Mouse (Mus musculus) heart, embryonic 14.5 days (tissue): ENCODE data around the gene Rab3a. TPM values are rescaled to one million over a fixed set of nuclear protein-coding genes. Genes with fewer than 3 reads are reported as not detected.

Experiments
- ATAC-seq: fragments of 200-750 bp; cut with Nextera tagmentation; 2 replicates; pipeline ENCODE4 v1.8.0; 2017; ENCODE audit warnings: low read depth, moderate TSS enrichment; ENCODE audit not compliant: insufficient number of reproducible peaks, insufficient read depth, low FRiP score
- H3K27ac ChIP-seq, 2 experiments: fragments of 200-500 bp in 1 of 2; fragments of 300-500 bp in 1 of 2; sonication (generic) in 1 of 2; replicated peaks in 1 of 2; 2 replicates each; pipeline ENCODE4 v1.5.1; 2012 to 2014; ENCODE audit warnings: low read depth in 2 of 2, low read length in 2 of 2, control low read depth in 1 of 2, mild to moderate bottlenecking in 1 of 2, mixed read lengths in 1 of 2; ENCODE audit not compliant: control insufficient read depth in 1 of 2, insufficient read depth in 1 of 2
- H3K27me3 ChIP-seq: fragments of 300-500 bp; sonication (generic); 2 replicates; pipeline ENCODE4 v1.6.1; 2014; ENCODE audit warnings: mild to moderate bottlenecking, low read length, control low read depth; ENCODE audit not compliant: control insufficient read depth, insufficient read depth
- H3K36me3 ChIP-seq: fragments of 300-500 bp; sonication (generic); 2 replicates; pipeline ENCODE4 v1.6.1; 2014; ENCODE audit warnings: mild to moderate bottlenecking, control low read depth, low read length, mixed read lengths; ENCODE audit not compliant: control insufficient read depth, insufficient read depth
- H3K4me1 ChIP-seq, 2 experiments: fragments of 200-500 bp in 1 of 2; fragments of 300-500 bp in 1 of 2; sonication (generic) in 1 of 2; 2 replicates each; pipeline ENCODE4 v1.6.1; 2012 to 2014; ENCODE audit warnings: low read length in 2 of 2, control low read depth in 1 of 2, mixed read lengths in 1 of 2; ENCODE audit not compliant: control insufficient read depth in 2 of 2, insufficient read depth in 2 of 2
- H3K4me2 ChIP-seq: fragments of 300-500 bp; sonication (generic); 2 replicates; pipeline ENCODE4 v1.6.1; 2014; ENCODE audit warnings: mild to moderate bottlenecking, low read length
- H3K4me3 ChIP-seq, 2 experiments: fragments of 200-500 bp in 1 of 2; fragments of 300-500 bp in 1 of 2; sonication (generic) in 1 of 2; 2 replicates each; pipeline ENCODE4 v1.5.1; 2012 to 2014; ENCODE audit warnings: low read length in 2 of 2, mild to moderate bottlenecking in 2 of 2, control low read depth in 1 of 2, low read depth in 1 of 2, moderate library complexity in 1 of 2; ENCODE audit not compliant: control insufficient read depth in 1 of 2, insufficient read depth in 1 of 2
- H3K9ac ChIP-seq: fragments of 300-500 bp; sonication (generic); 2 replicates; pipeline ENCODE4 v1.6.1; 2014; ENCODE audit warnings: mild to moderate bottlenecking, low read length
- H3K9me3 ChIP-seq: fragments of 300-500 bp; sonication (generic); 2 replicates; pipeline ENCODE4 v1.6.1; 2016; ENCODE audit warnings: low read length, control low read depth; ENCODE audit not compliant: control insufficient read depth
- WGBS: fragments of 180-500 bp; shearing (Covaris S2); extraction: QIAGEN DNeasy Blood & Tissue Kit; methylation state at CpG from one replicate; pipeline ENCODE4 v1.1.7; 2014; 5-methylcytosine and 5-hydroxymethylcytosine counted together
- polyA plus RNA-seq: library from polyadenylated mRNA; unstranded; fragments of >200 nt; fragmentation: Nextera tagmentation; extraction: Ambion mirVana; gene quantifications from 2 replicates; pipeline ENCODE4 v1.2.1, GENCODE M21; 2014

Rab3a gene
- polyA plus RNA-seq, 1 experiment from 2014 or later: 25.7 TPM

GRCm38 (mm10) chr8:70789046-70789445, 34.6 kb downstream of the Rab3a start:
- Histone ChIP-seq H3K4me2 (peak overlapping the region; percentile 27; the same call in 1 of the 2 replicates), H3K4me3 (no peak overlapping the region), H3K27me3 (peaks cover 6% of the 10 kb centered on the region), H3K9ac (no peak overlapping the region), H3K9me3 (no peaks in the 10 kb centered on the region), H3K36me3 (peaks cover 39% of the 10 kb centered on the region), H3K4me1 (peaks cover 13 to 29% of the 10 kb centered on the region in 2 experiments; a peak in 3 of 4 replicates), H3K27ac (no peak overlapping the region)
- WGBS: 75% methylated on average over 10 of the region's 10 CpGs
- ATAC-seq: no peak

- peak overlapping the region; percentile 85 for H3K9ac ChIP-seq
- H3K27ac ChIP-seq: no peak overlapping the region
- peaks cover 19% of the 10 kb centered on the region for H3K27me3 ChIP-seq
- no peak for ATAC-seq
- peaks cover 22% of the 10 kb centered on the region for H3K36me3 ChIP-seq
- 58% methylated on average over 8 of the region's 8 CpGs for WGBS
- H3K4me1 ChIP-seq: peaks cover 13 to 29% of the 10 kb centered on the region in 2 experiments; a peak in 3 of 4 replicates
- H3K4me2 ChIP-seq: peak overlapping the region; percentile 84; the same call in 1 of the 2 replicates
- no peak overlapping the region for H3K4me3 ChIP-seq
- no peaks in the 10 kb centered on the region for H3K9me3 ChIP-seq
Observed at GRCm38 (mm10) chr8:70790846-70791245, 36.4 kb downstream of the Rab3a start.

- Histone ChIP-seq H3K4me2 (peak overlapping the region; percentile 84), H3K4me3 (peak overlapping the region in 1 of 2 experiments; percentile 74; a peak in 3 of 4 replicates), H3K27me3 (peaks cover 23% of the 10 kb centered on the region), H3K4me1 (peaks cover 13 to 29% of the 10 kb centered on the region in 2 experiments; a peak in 3 of 4 replicates), H3K9me3 (no peaks in the 10 kb centered on the region), H3K36me3 (peaks cover 17% of the 10 kb centered on the region), H3K9ac (peak overlapping the region; percentile 85), H3K27ac (no peak overlapping the region)
- WGBS: 72% methylated on average over 7 of the region's 7 CpGs
- no peak for ATAC-seq
Observed at GRCm38 (mm10) chr8:70791294-70791701, 36.8 kb downstream of the Rab3a start.

DNA sequence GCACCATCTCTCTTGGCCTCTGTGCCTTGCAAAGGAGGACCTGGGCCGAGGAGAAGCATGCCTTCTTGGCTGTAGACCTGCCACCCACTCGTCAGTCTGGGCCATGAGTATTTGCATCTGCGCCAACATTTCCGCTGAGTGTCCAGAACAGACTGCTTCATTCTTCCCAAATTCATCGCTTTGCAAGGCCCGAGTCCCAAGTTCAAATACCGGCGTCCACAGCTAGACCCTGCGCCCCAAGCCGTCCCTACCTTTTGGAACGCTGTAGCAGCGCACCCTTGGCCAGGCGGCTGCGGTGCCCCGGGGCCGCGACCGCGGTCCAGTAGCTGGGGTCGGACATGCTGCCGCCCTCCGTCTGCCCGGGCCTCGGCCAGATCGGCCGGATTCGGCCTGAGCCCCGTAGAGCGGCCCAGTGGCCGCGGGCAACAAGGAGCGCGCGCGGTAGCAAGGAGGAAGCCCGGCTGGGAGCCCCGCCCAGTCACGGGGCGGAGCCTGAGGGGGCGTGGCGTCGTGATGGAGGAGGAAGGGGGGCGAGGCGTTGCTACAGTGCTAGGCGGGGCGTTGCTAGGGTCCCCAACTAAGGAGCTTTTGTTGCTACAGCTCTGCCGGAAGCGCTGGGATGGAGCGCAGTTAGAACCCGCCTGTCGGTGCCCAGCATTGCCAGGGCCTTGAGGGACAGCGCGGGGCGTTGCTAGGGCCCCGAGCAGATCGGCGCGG, 37.7 kb downstream of the Rab3a start:
- peak overlapping the region in 1 of 2 experiments; percentile 51; a peak in 1 of 4 replicates for H3K27ac ChIP-seq
- H3K9ac ChIP-seq: peak overlapping the region; percentile 85
- WGBS: 3% methylated on average over 57 of the region's 58 CpGs

DNA sequence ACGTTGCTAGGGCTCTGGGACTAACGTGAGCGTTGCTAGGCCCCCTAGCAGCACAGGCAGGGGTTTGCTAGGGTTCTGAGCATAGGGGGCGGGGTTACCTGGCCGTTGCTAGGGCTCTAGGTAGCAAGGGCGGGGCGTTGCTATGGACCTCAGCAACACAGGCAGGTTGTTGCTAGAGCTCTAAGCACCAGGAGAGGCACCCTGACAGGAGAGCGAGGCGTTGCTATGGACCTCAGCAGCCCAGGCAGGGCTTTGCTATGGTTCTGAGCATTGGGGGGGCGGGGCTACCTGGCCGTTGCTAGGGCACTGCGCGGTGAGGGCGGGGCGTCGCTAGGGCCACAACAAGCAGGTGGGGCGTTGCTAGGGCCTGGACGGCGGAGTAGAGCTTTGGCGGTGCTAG, 38.2 kb downstream of the Rab3a start:
- ATAC-seq: 0 out of 2 replicates have a peak, but pooled peaks have one; percentile 2
- Histone ChIP-seq H3K27ac (peak overlapping the region in 1 of 2 experiments; percentile 31; a peak in 1 of 4 replicates), H3K4me2 (peak overlapping the region; percentile 84), H3K27me3 (peaks cover 23% of the 10 kb centered on the region), H3K4me3 (peak overlapping the region; percentile 69 to 74), H3K4me1 (peaks cover 11 to 31% of the 10 kb centered on the region in 2 experiments; a peak in 3 of 4 replicates), H3K9ac (peak overlapping the region; percentile 39; the same call in 1 of the 2 replicates), H3K9me3 (no peaks in the 10 kb centered on the region), H3K36me3 (0 out of 2 replicates have a peak, but pooled peaks cover 5% of the 10 kb centered on the region)
- under 1% methylated on average over 20 of the region's 20 CpGs for WGBS

More for the DNA sequence above, 37.7 kb downstream of the Rab3a start:
- no peaks in the 10 kb centered on the region for H3K9me3 ChIP-seq
- H3K36me3 ChIP-seq: peaks cover 9% of the 10 kb centered on the region
- ATAC-seq: peak; percentile 80
- peaks cover 23% of the 10 kb centered on the region for H3K27me3 ChIP-seq
- peaks cover 13 to 29% of the 10 kb centered on the region in 2 experiments; a peak in 3 of 4 replicates for H3K4me1 ChIP-seq
- peak overlapping the region; percentile 69 to 74 for H3K4me3 ChIP-seq
- peak overlapping the region; percentile 84 for H3K4me2 ChIP-seq

GRCm38 (mm10) chr8:70794215-70794614, 39.7 kb downstream of the Rab3a start:
- Histone ChIP-seq H3K4me3 (no peak overlapping the region), H3K36me3 (no peaks in the 10 kb centered on the region), H3K27ac (no peak overlapping the region), H3K4me2 (no peak overlapping the region), H3K9me3 (no peaks in the 10 kb centered on the region), H3K9ac (no peak overlapping the region), H3K27me3 (peaks cover 33% of the 10 kb centered on the region), H3K4me1 (peaks cover 10 to 28% of the 10 kb centered on the region in 2 experiments; a peak in 3 of 4 replicates)
- 70% methylated on average over 2 of the region's 2 CpGs for WGBS
- no peak for ATAC-seq

GRCm38 (mm10) chr8:70795370-70795769, 40.9 kb downstream of the Rab3a start:
- Histone ChIP-seq H3K4me2 (no peak overlapping the region), H3K4me1 (peaks cover 10 to 28% of the 10 kb centered on the region in 2 experiments; a peak in 3 of 4 replicates), H3K36me3 (no peaks in the 10 kb centered on the region), H3K9me3 (no peaks in the 10 kb centered on the region), H3K27me3 (peaks cover 44% of the 10 kb centered on the region), H3K9ac (no peak overlapping the region), H3K4me3 (no peak overlapping the region), H3K27ac (no peak overlapping the region)
- no peak for ATAC-seq
- 91% methylated on average over 2 of the region's 2 CpGs for WGBS
